Comparison of ENCODE assay signal across 9 mouse cellular contexts in the genomic region with DNA sequence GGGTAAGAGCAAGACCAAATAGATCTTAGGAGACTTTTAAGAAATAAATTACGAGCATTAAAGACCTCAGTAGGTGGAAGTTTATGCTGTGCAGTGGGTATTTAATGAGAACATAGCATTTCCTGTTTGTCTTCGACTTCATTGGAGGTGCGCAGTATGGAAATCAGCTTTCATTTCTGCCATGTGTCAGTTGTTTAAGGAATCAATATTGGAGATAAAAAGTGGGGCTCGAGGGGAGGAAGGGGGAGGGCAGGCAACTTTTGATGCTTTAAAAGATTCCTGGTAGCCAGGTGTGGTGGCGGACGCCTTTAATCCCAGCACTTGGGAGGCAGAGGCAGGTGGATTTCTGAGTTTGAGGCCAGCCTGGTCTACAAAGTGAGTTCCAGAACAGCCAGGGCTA. TPM values are rescaled to one million over a fixed set of nuclear protein-coding genes. Genes with fewer than 3 reads are reported as not detected.
A peak's percentile ranks its signal among the peaks of the same experiment; 100 is the strongest.
DNase-seq lines count a peak whose midpoint lies in the region; ATAC-seq and TF ChIP-seq lines count a peak whose summit lies in the region.
"Had no signal": no experiment of that assay in that cellular context is flagged by ENCODE, and none has a peak within 500 bp of the region (broad histone marks: within the 10 kb centered on the region; RNA-seq: fewer than 3 reads in every experiment).

No protein-coding gene starts in this region.

- in situ Hi-C loops in CH12.LX (cut with MboI; ENCODE audit: low pct_ligation_motif_present, low pct_unique_long_range_greater_than_20kb, low sequenced_read_pairs): no loop called here

- TF ChIP-seq CTCF in CH12.LX (conservative IDR thresholded peaks at IDR 0.05 in 1 of 2, IDR thresholded peaks at IDR 0.05 in 1 of 2; ENCODE audit: low read depth in 2 of 2, low read length in 2 of 2): no peak

- H3K27ac ChIP-seq in heart, embryonic 13.5 days (replicated peaks): peak overlapping the region; percentile 95
- no peak overlapping the region for H3K27ac ChIP-seq in CH12.LX (ENCODE audit: insufficient read depth, low read depth)
- H3K27ac ChIP-seq in hindbrain, embryonic 10.5 days: 0 out of 2 replicates have a peak overlapping the region, but pooled peaks have one; percentile 96
- H3K27ac ChIP-seq in macrophage: peak overlapping the region; percentile 66

- peak overlapping the region; percentile 66 for H3K4me3 ChIP-seq in heart, embryonic 13.5 days
- H3K4me3 ChIP-seq in CH12.LX (replicated peaks in 1 of 3; ENCODE audit: low read depth in 2 of 3, low read length in 2 of 3, poor library complexity in 1 of 3): peak overlapping the region; percentile 25 to 53 (median 26)
- peak overlapping the region; percentile 65 for H3K4me3 ChIP-seq in hindbrain, embryonic 10.5 days
- H3K4me3 ChIP-seq in macrophage (ENCODE audit: inconsistent target): peak overlapping the region; percentile 33

- peaks cover 42% of the 10 kb centered on the region for H3K4me1 ChIP-seq in heart, embryonic 13.5 days
- H3K4me1 ChIP-seq in CH12.LX (ENCODE audit: control insufficient read depth in 1 of 2, insufficient read depth in 2 of 2): peaks cover 11 to 25% of the 10 kb centered on the region in 2 experiments
- peaks cover 22% of the 10 kb centered on the region for H3K4me1 ChIP-seq in hindbrain, embryonic 10.5 days (replicated peaks)

- H3K27me3 ChIP-seq in heart, embryonic 13.5 days (replicated peaks): no peaks in the 10 kb centered on the region
- H3K27me3 ChIP-seq in CH12.LX (replicated peaks): no peaks in the 10 kb centered on the region
- no peaks in the 10 kb centered on the region for H3K27me3 ChIP-seq in hindbrain, embryonic 10.5 days (ENCODE audit: insufficient read depth, poor library complexity, severe bottlenecking)

- H3K79me2 ChIP-seq in CH12.LX (replicated peaks; ENCODE audit: control insufficient read depth, extremely low read depth, insufficient read depth, poor library complexity, severe bottlenecking): no peaks in the 10 kb centered on the region
- peaks cover 8% of the 10 kb centered on the region; the same call in 1 of the 2 replicates for H3K79me2 ChIP-seq in macrophage (ENCODE audit: inconsistent target)

- DNase-seq in heart, postnatal 4 days: no peak
- no peak for DNase-seq in CH12.LX (ENCODE audit: extremely low read depth)
- no peak for DNase-seq in hindbrain, embryonic 10.5 days (ENCODE audit: low spot score)
- no peak for DNase-seq in adrenal gland, postnatal 4 days (ENCODE audit: low spot score in 2 of 2)
- no peak for DNase-seq in layer of hippocampus, adult 11-12 months (ENCODE audit: low spot score)
- DNase-seq in retina, postnatal 1 day: no peak

- H3K9ac ChIP-seq in heart, embryonic 13.5 days: peak overlapping the region; percentile 82
- peak overlapping the region; percentile 86 for H3K9ac ChIP-seq in CH12.LX (ENCODE audit: insufficient read depth, low read depth)

- 59% methylated on average over 6 of the region's 6 CpGs for WGBS in heart, embryonic 13.5 days
- WGBS in hindbrain, embryonic 10.5 days: 67% methylated on average over 6 of the region's 6 CpGs
- WGBS in macrophage (ENCODE audit: missing documents): 54% methylated on average over 6 of the region's 6 CpGs

- no peak for TF ChIP-seq EP300 in CH12.LX (IDR thresholded peaks at IDR 0.05; ENCODE audit: low read length)

- H3K4me2 ChIP-seq in heart, embryonic 13.5 days: peak overlapping the region; percentile 79
- H3K4me2 ChIP-seq in CH12.LX (ENCODE audit: insufficient read depth, low read depth, poor library complexity, severe bottlenecking): peak overlapping the region; percentile 57

- no peak for TF ChIP-seq RAD21 in CH12.LX (IDR thresholded peaks at IDR 0.05; ENCODE audit: low read depth, low read length)

- TF ChIP-seq POLR2A in CH12.LX (IDR thresholded peaks at IDR 0.05; ENCODE audit: low read depth, low read length): no peak

- H3K36me3 ChIP-seq in heart, embryonic 13.5 days: 0 out of 2 replicates have a peak, but pooled peaks cover 4% of the 10 kb centered on the region
- H3K36me3 ChIP-seq in CH12.LX (replicated peaks in 1 of 2; ENCODE audit: control insufficient read depth in 1 of 2, insufficient read depth in 1 of 2, low read length in 1 of 2) (no peaks in the 10 kb centered on the region), macrophage (ENCODE audit: inconsistent target) (no peaks in the 10 kb centered on the region)
- no peaks in the 10 kb centered on the region for H3K36me3 ChIP-seq in hindbrain, embryonic 10.5 days
- H3K36me3 ChIP-seq: G1E had no signal

- no peak for ATAC-seq in heart, embryonic 13.5 days (ENCODE audit: extremely low read depth, insufficient number of reproducible peaks, low FRiP score, low TSS enrichment)

- dilution Hi-C loops in CH12.LX (cut with MboI; ENCODE audit: extremely low pct_ligation_motif_present, extremely low pct_unique_long_range_greater_than_20kb, low sequenced_read_pairs): no loop called here

- no peaks in the 10 kb centered on the region for H3K9me3 ChIP-seq in heart, embryonic 13.5 days
- H3K9me3 ChIP-seq in CH12.LX (replicated peaks; ENCODE audit: low read length): no peaks in the 10 kb centered on the region
- H3K9me3 ChIP-seq in hindbrain, embryonic 10.5 days: no peaks in the 10 kb centered on the region
- H3K9me3 ChIP-seq: G1E had no signal

TF ChIP-seq in CH12.LX, 34 proteins besides CTCF, POLR2A, EP300 and RAD21:
- no peak for TF ChIP-seq USF2 (conservative IDR thresholded peaks at IDR 0.05; ENCODE audit: low read depth, low read length)
- TF ChIP-seq TCF12 (IDR thresholded peaks at IDR 0.05; ENCODE audit: low read depth, low read length): no peak
- no peak for TF ChIP-seq SIN3A (IDR thresholded peaks at IDR 0.05; ENCODE audit: low read length)
- TF ChIP-seq MAZ (IDR thresholded peaks at IDR 0.05; ENCODE audit: low read depth, low read length): no peak
- no peak for TF ChIP-seq MXI1 (IDR thresholded peaks at IDR 0.05; ENCODE audit: low read depth, low read length)
- no peak for TF ChIP-seq CHD2 (IDR thresholded peaks at IDR 0.05; ENCODE audit: low read length)

RNA-seq across cellular contexts. Expression of gene Hivep2, which starts 16.4 kb away (rescaled TPM):
- 3.8 and 4.2 TPM in 2 replicates for polyA plus RNA-seq in heart, embryonic 13.5 days (2015; fragmentation: Nextera tagmentation; extraction: Ambion mirVana)
- total RNA-seq in heart, postnatal 4 days (2021): 10 to 100 TPM; 28.9 to 30.1 TPM
- total RNA-seq in CH12.LX (2012; rRNA removed): 1.8 and 2.7 TPM in 2 replicates
- total RNA-seq in CH12.LX (2014; rRNA removed): 0.59 and 0.77 TPM in 2 replicates
- polyA plus RNA-seq in CH12.LX (2012; ENCODE audit: insufficient read length, low read depth): 1.1 and 1.4 TPM in 2 replicates
- polyA plus RNA-seq in hindbrain, embryonic 10.5 days (2016; fragmentation: Nextera tagmentation; extraction: Ambion mirVana): 1.2 and 1.6 TPM in 2 replicates
- total RNA-seq in macrophage (2018; cell fraction: chromatin; rRNA removed): 100 to 1,000 TPM in 9 of 26 experiments, 10 to 100 TPM in 17; 14.2 to 496 (median 34.9) TPM
- 10 to 100 TPM in 4 of 26 experiments, 1 to 10 TPM in 22; 2.5 to 66.5 (median 5.7) TPM for total RNA-seq in macrophage (2018; cell fraction: cytosol; rRNA removed)
- total RNA-seq in macrophage (2018; cell fraction: nucleus; rRNA removed): 100 to 1,000 TPM in 5 of 26 experiments, 10 to 100 TPM in 21; 10.3 to 337 (median 21.3) TPM
- polyA plus RNA-seq in macrophage (2018): 2.0 to 3.3 TPM (median 3.2 TPM) in 3 replicates
- total RNA-seq in adrenal gland, postnatal 4 days (2021): 10 to 100 TPM; 23.3 to 26.6 TPM
- polyA plus RNA-seq: G1E had no signal
